Mouse (Mus musculus) retina, postnatal 7 days (tissue): Measurements from ENCODE around the gene Pmm1.
A peak's percentile ranks its signal among the peaks of the same experiment; 100 is the strongest.
"Not testable (repeated sequence)": the region's sequence is repeated elsewhere in the genome, so short reads cannot be mapped to it uniquely, and the experiment has no call there.

Experiments
- DNase-seq: peaks from one replicate; pipeline ENCODE4 v3.0.0-alpha.2; 2012; ENCODE audit warnings: low read depth, low spot score

The Pmm1 gene

GRCm38 (mm10) chr15:81960171-81961077, at the start of gene Pmm1:
Gene Pmm1, minus strand, starts transcription at chr15:81960930.
- peak; percentile 96 for DNase-seq

- no peak for DNase-seq
These were observed 43.5 kb upstream of the Pmm1 start for GRCm38 (mm10) chr15:82004257-82004656.

DNA sequence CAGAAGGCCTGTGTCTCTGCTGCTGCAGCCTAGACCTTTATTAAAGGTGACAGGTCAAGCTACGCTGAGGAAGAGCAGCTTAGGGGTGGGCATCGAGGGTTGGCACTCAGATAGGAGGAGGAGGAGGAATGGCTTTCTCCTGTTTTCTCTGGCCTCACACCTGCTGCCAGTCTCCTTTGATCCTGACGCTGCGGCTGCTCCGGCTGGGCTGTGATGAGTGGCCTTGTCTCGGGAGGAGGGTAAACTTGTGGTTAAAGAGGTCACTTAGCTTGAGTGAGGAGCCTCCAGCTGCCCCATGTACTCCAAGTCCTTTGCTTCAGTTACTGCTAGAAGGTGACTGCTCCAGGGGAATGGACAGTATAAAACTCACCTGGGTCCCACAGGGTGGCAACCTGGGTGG, 33.3 kb upstream of the Pmm1 start:
- no peak for DNase-seq

DNA sequence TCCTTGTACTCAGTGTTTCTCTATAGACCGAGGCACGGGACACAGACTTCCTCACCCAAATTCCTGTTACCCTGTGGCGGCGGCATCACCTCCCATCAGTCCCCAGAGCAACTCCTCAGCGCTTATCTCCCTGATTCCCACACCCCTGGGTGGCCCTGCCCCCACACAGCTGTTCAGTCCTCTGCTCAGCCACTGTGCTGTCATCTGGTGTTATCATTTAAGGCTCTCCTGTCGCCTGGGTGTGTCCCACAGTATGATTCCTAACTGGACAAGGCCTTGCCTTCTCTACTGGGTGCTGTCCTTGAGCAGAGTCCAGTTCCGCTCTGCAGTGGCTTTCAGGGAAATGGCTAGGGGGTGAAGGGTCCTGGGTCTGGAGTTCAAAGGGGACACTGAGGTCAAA, 29.8 kb upstream of the Pmm1 start:
- DNase-seq = no peak

DNA sequence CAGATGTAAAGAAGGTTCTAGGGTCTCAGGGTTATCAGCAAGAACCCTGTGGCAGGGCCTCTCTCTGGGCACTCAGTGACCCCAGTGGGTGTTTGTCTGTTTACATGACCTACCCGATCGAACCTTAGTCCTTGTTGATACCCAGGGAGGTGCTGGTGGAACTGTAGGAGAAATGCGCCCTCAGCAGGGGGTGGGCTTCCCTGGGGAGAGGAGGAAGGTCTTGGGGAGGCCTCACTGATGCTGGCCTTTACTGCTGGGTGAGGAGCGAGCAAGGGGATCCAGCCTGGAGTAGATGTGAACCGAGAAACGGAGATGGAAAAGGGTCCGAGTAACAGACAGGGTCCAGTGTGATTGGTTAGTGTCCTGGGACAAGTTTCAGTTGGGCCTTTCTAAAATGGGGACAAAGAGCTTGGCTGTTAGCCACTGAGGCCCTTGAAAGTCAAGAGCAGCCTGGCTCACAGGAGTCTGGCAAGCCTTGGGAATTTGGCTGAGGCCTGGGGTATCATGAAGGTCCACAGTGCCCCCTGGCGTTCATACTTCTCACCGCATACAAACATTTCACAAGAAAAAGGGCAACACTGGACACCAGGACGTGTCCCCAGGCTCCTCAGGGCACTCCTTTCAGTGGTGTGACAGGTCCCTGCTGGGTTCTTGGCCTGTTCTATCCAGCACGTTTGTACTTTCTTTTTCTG, 28.8 kb upstream of the Pmm1 start:
- DNase-seq = peak; percentile 82

DNA sequence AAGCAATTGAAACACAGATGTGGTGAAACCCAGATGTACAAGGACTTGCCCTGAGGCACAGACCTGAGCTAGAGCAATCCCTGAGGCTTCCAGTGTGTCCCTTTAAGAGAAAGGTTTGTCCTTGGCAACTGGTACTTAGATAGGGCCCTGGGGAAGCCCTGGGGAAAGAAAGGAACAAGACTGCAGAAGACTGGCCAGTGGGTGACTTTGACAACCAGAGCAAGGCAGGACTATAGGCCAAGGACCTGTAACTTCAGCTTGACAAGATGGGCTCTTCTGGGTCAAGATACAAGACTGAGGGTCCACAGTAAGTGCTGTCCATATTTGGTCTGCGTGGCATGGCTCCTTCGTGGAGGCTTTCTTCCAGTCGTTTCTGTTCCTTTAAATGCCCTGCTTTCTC, 26.9 kb upstream of the Pmm1 start, which contains the start of gene Xrcc6:
Gene Xrcc6 (plus strand): TSS at position 190 of the 400 bp plus-strand sequence.
- no peak for DNase-seq

DNA sequence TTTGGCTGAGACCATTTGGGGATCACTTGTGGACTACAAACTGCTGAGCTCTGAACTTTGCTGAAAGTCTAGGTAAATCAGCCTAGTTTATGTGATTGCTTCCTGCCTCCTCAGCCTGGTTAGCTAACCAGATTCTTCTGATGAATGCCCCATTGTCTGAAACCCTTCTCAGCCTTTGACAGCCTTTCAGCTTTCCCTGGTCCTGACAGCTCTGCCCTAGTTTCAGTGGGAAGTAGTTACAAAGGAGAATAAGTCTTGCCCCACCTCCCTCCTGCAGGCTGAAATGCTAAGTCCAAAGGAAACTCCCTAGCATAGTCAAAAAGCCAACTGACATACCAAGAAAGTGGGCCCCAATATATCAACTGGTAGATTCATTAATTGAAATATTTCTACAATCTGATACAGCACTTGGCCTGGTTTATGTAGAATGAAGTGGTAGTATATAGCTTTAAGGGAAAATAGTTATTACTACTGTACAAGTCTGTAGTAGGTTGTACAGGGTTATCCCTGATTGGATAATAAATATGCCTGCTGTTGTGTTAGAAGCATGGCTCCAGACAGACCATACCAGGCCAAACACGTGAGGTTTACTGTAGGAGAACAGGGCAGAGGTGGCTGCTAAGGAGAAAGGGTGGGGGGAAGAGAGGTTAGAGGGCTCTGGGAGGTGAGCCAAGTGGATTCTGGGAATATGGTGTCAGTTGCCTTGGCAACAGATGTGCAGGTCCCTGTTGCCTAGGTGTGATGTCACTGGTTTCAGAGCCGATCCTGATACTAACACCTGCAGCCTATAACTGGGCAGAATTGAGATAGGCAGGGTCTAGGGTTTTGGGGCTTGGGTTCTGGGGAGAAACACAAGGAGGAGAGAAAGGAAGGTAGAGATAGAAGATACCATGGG, 24.8 kb upstream of the Pmm1 start:
- DNase-seq = no peak

DNA sequence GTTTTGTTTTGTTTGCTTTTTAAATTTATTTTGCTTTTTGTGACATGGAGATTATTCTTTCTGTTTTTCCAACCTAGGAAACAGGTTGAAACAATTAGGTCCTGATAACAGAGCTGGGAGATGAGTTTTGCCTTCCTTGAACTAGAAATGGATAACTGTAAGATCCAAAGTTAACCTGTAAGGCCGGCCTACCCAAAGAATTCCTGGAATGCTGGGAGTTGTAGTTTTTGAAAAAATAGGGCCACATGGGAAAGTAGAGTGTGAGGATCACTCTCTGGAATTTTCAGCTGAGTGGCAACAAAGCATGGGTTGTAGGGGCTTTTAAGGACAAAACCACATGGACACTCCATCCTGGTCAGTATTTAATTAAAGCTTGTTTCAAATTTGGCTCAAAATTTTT, 21.4 kb upstream of the Pmm1 start:
- DNase-seq = no peak

DNA sequence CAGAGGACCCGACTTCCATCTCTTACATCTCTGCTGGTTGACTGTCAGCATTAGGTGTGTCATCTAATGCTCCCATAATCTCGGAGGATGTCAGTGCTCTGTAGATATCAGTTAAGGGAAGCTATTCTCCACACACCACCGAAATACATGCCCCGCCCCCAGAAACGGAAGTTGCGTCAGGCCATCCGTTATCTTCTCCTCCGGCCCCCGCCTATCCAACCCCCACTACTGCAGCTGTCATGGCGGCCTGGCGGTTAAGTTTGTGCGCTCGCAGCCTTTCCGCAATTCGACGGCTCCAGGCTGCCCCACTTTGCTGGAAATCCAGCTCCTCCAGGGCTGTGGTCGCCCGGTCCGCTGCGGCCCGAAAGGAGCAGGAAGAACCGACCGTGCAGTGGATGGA, 19.6 kb upstream of the Pmm1 start, which contains the start of gene 1700029P11Rik:
Gene 1700029P11Rik (plus strand): TSS at position 220 of the 400 bp plus-strand sequence.
- DNase-seq = no peak

DNA sequence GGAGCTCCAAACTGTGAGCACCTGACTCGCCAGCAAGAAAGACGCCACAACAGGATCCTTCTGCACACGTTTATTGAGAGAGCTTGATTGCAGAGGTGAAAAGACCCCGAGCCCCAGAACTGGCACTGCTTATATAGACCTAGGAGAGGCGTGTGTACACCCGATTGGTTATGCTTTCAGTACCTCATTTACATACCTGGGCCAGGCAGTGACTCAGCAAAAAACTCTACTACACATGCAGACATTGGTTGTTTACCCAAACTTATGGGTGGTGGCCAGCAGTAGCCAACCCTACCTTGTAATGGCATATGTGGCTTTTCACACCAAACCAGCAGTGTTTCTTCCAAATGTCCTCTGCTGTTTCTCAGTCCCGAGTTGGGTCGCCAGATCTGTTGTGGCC, 14.4 kb upstream of the Pmm1 start:
- not testable (repeated sequence) for DNase-seq

DNA sequence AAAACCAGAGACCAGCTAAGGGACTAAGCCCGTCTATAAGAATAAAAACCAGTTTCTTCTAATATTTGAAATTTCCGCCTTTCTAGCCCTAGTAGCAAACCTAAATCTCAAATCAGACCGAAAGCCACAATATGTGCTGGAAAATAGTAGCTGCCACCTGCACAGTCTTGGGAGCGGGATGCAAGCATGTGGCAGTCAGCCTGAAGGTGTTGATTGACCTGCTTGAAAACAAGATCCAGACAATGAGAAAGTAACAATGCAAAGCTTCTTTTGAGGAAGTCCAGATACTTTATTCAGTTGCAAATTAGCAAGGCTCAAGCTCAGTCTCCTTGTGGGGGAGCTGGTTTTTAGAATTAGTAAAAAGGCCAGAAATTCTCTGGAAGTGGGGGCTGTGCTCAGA, 9.8 kb upstream of the Pmm1 start:
- DNase-seq = not testable (repeated sequence)

GRCm38 (mm10) chr15:81969635-81970034, 8.9 kb upstream of the Pmm1 start:
- DNase-seq = not testable (repeated sequence)

- no peak for DNase-seq
These were observed 8.4 kb upstream of the Pmm1 start for GRCm38 (mm10) chr15:81969173-81969572.

DNA sequence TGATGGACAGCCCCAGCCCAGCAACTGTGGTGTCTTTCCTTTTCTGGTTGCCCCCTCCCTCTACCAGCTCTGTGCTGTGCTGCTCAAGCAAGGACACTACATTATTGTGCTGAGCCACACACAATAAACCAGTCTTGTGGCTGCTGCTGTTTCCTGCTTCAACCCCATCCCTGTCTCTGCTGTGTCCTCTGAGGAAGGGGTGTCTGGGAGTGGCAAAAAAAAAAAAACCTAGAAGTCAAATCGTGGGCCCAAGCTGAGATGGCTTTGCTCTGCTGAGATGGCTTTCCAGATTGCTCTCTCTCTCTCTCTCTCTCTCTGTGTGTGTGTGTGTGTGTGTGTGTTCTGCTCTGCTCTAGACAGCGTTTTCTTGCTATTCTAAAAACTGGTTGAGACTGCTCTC, 7.7 kb upstream of the Pmm1 start:
- no peak for DNase-seq

GRCm38 (mm10) chr15:81967821-81968220, 7.1 kb upstream of the Pmm1 start:
- DNase-seq = no peak

- DNase-seq = no peak
These were observed 5.5 kb upstream of the Pmm1 start for GRCm38 (mm10) chr15:81966062-81966829.

DNA sequence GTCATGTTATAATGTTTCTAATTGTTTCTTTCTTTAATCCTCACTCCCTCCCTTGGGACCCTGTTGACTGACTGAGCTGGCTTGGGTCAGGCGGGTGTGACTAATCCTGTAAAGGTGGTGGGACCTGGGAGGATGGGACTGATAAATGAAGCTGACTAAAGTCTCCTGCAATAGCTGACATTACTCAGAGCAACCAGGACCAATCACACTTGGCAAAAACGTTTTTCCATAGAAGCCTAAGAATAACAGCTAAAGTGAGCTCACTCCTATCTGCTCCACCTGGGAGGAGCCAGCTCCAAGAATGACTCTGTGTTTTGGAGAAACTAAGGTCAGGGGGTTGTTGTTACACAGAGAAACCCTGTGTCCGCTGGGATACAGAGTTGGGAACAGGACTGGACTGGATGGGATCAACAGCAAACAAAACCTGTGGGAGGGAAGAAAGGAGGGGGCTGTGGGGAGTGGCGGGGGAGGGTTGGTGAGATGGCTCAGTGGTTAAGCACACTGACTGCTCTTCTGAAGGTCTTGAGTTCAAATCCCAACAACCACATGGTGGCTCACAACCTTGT, 4.3 kb upstream of the Pmm1 start:
- no peak for DNase-seq

GRCm38 (mm10) chr15:81964262-81964661, 3.5 kb upstream of the Pmm1 start:
- no peak for DNase-seq

- no peak for DNase-seq
These were observed 335 bp upstream of the Pmm1 start for GRCm38 (mm10) chr15:81961078-81961451.

DNA sequence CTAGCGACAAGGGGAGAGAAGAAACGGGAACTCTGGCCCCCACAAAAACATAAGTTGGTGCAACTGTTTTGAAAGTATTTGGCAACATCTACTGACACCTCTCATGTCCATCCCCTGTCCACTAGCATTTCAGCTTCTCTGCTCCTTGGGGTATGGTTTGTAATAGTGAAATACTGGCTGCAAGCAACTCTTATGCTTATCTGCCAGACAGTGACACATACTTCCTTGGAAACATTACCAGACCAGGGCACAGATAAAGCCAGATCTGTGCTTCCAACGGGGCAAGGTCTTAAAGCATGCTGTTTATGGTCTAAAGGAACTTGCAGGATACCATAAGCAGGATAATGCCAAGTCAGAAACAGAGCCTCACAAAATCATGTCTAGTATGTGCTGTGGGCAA, 1.8 kb downstream of the Pmm1 start:
- no peak for DNase-seq

GRCm38 (mm10) chr15:81957598-81957997, 3.1 kb downstream of the Pmm1 start:
- no peak for DNase-seq
